Mouse (Mus musculus) liver, adult 2 months (tissue): ENCODE measurements at regions not wholly inside any gene's neighbourhood (a gene's known extent, or its start where the extent isn't known, plus 50 kb on each side); places are given as distances from the start of the nearest gene placed in this dataset.
A peak's percentile ranks its signal among the peaks of the same experiment; 100 is the strongest.
"Not testable (repeated sequence)": the region's sequence is repeated elsewhere in the genome, so short reads cannot be mapped to it uniquely, and the experiment has no call there.

Experiments used
- DNase-seq: peaks from one replicate; pipeline ENCODE4 v3.0.0-alpha.2; 2011; ENCODE audit warnings: low read depth, low spot score; ENCODE audit errors: extremely low read depth
- H3K27ac ChIP-seq: fragments of 200-500 bp; replicated peaks from 2 replicates; pipeline ENCODE4 v1.5.1; 2012; ENCODE audit warnings: low read depth, mild to moderate bottlenecking, control low read depth, inconsistent platforms, low read length; ENCODE audit not compliant: insufficient read depth
- H3K27me3 ChIP-seq: fragments of 200-500 bp; 2 replicates; pipeline ENCODE4 v1.6.1; 2012; ENCODE audit warnings: mild to moderate bottlenecking, moderate library complexity, low read length, inconsistent platforms; ENCODE audit not compliant: control insufficient read depth, insufficient read depth
- H3K36me3 ChIP-seq: fragments of 200-500 bp; 2 replicates; pipeline ENCODE4 v1.6.1; 2012; ENCODE audit warnings: low read length, inconsistent platforms; ENCODE audit not compliant: control insufficient read depth, insufficient read depth
- H3K4me1 ChIP-seq: fragments of 200-500 bp; 2 replicates; pipeline ENCODE4 v1.6.1; 2011; ENCODE audit warnings: low read length; ENCODE audit not compliant: control insufficient read depth, insufficient read depth
- H3K4me3 ChIP-seq: fragments of 200-500 bp; 2 replicates; pipeline ENCODE4 v1.5.1; 2011; ENCODE audit warnings: low read depth, mild to moderate bottlenecking, control low read depth, low read length, moderate library complexity; ENCODE audit not compliant: insufficient read depth
- H3K79me2 ChIP-seq: fragments of 200-500 bp; 2 replicates; pipeline ENCODE4 v1.6.1; 2012; ENCODE audit warnings: inconsistent platforms, mild to moderate bottlenecking, low read length, moderate library complexity; ENCODE audit not compliant: control insufficient read depth, insufficient read depth
- H3K9ac ChIP-seq: fragments of 200-500 bp; 2 replicates; pipeline ENCODE4 v1.6.1; 2012; ENCODE audit warnings: low read depth, mild to moderate bottlenecking, control low read depth, inconsistent platforms, low read length
- CTCF ChIP-seq: fragments of 200-500 bp; IDR thresholded peaks from 2 replicates; pipeline ENCODE4 v1.5.1; 2011; ENCODE audit warnings: low read depth, low read length, control low read depth
- POLR2A ChIP-seq: fragments of 200-500 bp; IDR thresholded peaks from 2 replicates; pipeline ENCODE4 v1.6.1; 2011; ENCODE audit warnings: low read length, control low read depth; ENCODE audit not compliant: insufficient read depth; ENCODE audit errors: extremely low read depth
- WGBS: fragments of 180-500 bp; shearing (Covaris S2); methylation state at CpG from one replicate; pipeline ENCODE4 v1.1.7; 2018; 5-methylcytosine and 5-hydroxymethylcytosine counted together

DNA sequence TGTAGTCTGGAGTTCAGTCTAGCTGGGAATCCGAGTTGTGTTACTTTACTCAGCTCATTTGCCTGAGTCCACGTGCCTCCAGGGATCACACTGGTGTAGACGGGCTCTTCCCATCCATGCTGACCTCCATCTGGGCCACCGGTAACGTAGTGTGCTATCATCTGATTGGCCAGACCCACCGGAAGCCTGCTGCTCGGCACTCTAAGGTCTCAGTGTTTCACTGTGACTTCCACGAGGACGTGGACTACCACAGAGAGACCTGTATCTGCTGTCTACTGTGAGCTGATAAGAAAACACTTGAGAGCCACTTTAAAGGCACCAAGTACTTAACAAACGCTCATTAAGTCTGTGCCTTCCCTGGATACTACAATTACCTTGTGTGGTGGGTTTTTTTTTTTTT, 262.8 kb upstream of the Nr5a2 start:
- no peak for DNase-seq
- no peak overlapping the region for H3K27ac ChIP-seq
- H3K4me3 ChIP-seq = no peak overlapping the region
- WGBS = 67% methylated on average over 10 of the region's 10 CpGs
- no peaks in the 10 kb centered on the region for H3K79me2 ChIP-seq
- H3K9ac ChIP-seq = no peak overlapping the region
- H3K36me3 ChIP-seq = no peaks in the 10 kb centered on the region
- no peak for TF ChIP-seq CTCF
- no peak for TF ChIP-seq POLR2A
- no peaks in the 10 kb centered on the region; the same call in 1 of the 2 replicates for H3K4me1 ChIP-seq
- H3K27me3 ChIP-seq = no peaks in the 10 kb centered on the region

DNA sequence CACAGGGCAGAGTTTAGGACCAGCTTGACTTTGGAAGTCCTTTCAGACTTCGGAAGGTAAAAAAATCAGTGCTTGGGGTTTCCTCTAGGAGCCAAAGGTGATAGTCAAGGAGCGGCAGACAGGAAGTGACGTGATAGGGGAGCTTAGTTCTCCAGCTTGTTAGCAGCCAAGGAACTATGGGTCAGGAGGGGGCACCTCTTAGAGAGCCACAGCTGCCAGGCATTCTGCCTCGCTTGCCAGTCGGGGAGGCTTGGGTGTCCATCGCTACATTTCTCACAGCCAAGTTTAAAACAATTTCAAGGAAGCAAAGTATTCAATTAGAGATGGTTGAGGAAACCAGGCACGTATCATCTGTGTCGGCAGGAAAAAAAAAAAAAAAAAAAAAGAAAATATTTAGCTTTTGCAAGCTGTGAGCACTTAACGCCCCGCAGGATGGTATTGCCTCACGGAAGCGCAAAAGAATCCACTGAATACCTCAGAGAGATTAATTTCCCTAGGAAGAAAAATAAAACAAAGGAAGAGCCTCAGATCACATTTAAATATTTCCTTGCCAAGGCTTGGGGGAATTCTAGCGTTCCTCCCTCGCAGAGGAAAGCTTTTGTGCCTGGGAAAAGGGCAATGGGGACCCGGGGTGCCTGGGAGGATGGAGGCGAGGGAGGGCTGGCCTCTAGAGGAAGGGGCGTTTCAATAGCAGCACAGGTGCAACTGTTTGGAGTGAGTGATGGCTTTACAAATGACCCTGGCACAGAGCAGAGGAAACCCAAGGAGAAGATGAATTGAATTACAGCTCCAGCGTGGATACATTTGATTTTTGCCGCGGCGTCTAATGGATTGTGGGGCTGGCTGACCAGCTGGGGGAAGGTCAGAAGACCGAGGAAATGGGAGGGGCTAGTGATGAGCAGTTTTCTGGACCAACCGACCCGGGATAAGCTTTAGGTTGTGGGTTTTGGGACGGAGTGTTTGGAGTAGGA, 261.1 kb upstream of the Nr5a2 start:
- DNase-seq = no peak

DNA sequence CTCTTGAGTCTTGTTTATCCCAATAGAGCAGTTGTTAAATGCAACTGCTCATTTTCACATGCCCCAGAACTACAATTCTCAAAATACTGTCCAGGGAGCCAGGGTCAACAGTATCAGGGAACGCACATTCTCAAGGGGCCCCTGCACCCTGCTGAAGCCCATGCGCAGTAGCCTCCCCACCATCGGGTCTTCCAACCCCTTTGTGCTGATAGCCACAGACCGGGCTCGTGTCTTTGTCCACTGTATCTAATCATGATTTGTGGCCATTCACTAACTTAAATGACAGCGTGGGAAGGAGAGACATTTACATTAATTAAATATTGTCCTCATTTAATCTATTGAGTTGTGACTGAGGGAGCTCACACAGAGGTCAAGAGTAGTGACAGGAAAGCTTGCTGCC, 260.0 kb upstream of the Nr5a2 start:
- H3K4me1 ChIP-seq = no peaks in the 10 kb centered on the region; the same call in 1 of the 2 replicates
- H3K27ac ChIP-seq = no peak overlapping the region
- H3K36me3 ChIP-seq = no peaks in the 10 kb centered on the region
- TF ChIP-seq CTCF (no peak), POLR2A (no peak)
- H3K9ac ChIP-seq = no peak overlapping the region
- 85% methylated on average over 6 of the region's 6 CpGs for WGBS
- H3K4me3 ChIP-seq = no peak overlapping the region
- no peak for DNase-seq
- no peaks in the 10 kb centered on the region for H3K79me2 ChIP-seq
- H3K27me3 ChIP-seq = no peaks in the 10 kb centered on the region

More for the DNA sequence above, 261.1 kb upstream of the Nr5a2 start:
- H3K4me3 ChIP-seq = no peak overlapping the region
- no peak overlapping the region for H3K27ac ChIP-seq
- 28% methylated on average over 25 of the region's 25 CpGs for WGBS
- no peak for TF ChIP-seq POLR2A
- TF ChIP-seq CTCF = no peak
- no peaks in the 10 kb centered on the region; the same call in 1 of the 2 replicates for H3K4me1 ChIP-seq
- H3K9ac ChIP-seq = no peak overlapping the region
- no peaks in the 10 kb centered on the region for H3K36me3 ChIP-seq
- no peaks in the 10 kb centered on the region for H3K27me3 ChIP-seq
- H3K79me2 ChIP-seq = no peaks in the 10 kb centered on the region

DNA sequence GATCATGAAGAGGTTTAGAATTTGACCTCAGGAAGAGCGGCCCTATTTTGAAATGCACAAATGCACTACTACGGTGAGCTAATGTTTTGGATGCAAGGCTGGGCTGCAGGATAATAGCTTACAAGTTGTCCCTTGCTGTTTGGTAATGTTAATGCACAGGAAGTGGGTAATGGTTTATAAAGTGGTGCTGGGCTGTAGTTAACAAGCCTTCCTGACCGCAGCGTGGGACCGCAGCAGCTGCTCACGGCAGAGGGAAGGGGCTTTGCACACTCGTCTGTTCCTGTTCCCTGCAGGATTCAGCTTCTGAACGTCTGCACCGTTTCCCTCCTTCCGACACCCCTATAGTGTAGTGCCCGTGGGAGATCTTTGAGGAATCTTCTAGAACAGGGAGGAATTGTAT, 258.4 kb upstream of the Nr5a2 start:
- TF ChIP-seq POLR2A (no peak), CTCF (no peak)
- Histone ChIP-seq H3K27ac (no peak overlapping the region), H3K4me1 (no peaks in the 10 kb centered on the region; the same call in 1 of the 2 replicates), H3K79me2 (no peaks in the 10 kb centered on the region), H3K4me3 (no peak overlapping the region), H3K9ac (no peak overlapping the region), H3K36me3 (no peaks in the 10 kb centered on the region), H3K27me3 (no peaks in the 10 kb centered on the region)
- no peak for DNase-seq
- WGBS = 79% methylated on average over 11 of the region's 11 CpGs

GRCm38 (mm10) chr1:137218096-137218495, 257.8 kb upstream of the Nr5a2 start:
- no peak overlapping the region for H3K9ac ChIP-seq
- WGBS = 69% methylated on average over 4 of the region's 4 CpGs
- H3K27ac ChIP-seq = no peak overlapping the region

GRCm38 (mm10) chr1:137217206-137217605, 257.0 kb upstream of the Nr5a2 start:
- no peak overlapping the region for H3K9ac ChIP-seq
- H3K27me3 ChIP-seq = no peaks in the 10 kb centered on the region
- no peak for DNase-seq
- H3K27ac ChIP-seq = no peak overlapping the region
- TF ChIP-seq POLR2A (no peak), CTCF (no peak)
- no peaks in the 10 kb centered on the region for H3K79me2 ChIP-seq
- no peaks in the 10 kb centered on the region for H3K4me1 ChIP-seq
- no peaks in the 10 kb centered on the region for H3K36me3 ChIP-seq
- no peak overlapping the region for H3K4me3 ChIP-seq
- WGBS = 98% methylated on average over 5 of the region's 5 CpGs

More at GRCm38 (mm10) chr1:137218096-137218495, 257.8 kb upstream of the Nr5a2 start:
- H3K36me3 ChIP-seq = no peaks in the 10 kb centered on the region
- H3K4me3 ChIP-seq = no peak overlapping the region
- TF ChIP-seq POLR2A = no peak
- 0 out of 2 replicates have a peak, but pooled peaks have one; percentile 14 for TF ChIP-seq CTCF
- H3K79me2 ChIP-seq = no peaks in the 10 kb centered on the region
- H3K4me1 ChIP-seq = no peaks in the 10 kb centered on the region; the same call in 1 of the 2 replicates
- DNase-seq = no peak
- H3K27me3 ChIP-seq = no peaks in the 10 kb centered on the region

GRCm38 (mm10) chr1:137214328-137214727, 254.1 kb upstream of the Nr5a2 start:
- not testable (repeated sequence) for H3K27ac ChIP-seq, H3K79me2 ChIP-seq, H3K36me3 ChIP-seq, DNase-seq, H3K4me1 ChIP-seq, H3K9ac ChIP-seq, H3K27me3 ChIP-seq, H3K4me3 ChIP-seq
- WGBS = 93% methylated on average over 1 of the region's 1 CpGs
